Mouse (Mus musculus) embryonic fibroblast, embryonic 13.5 days (primary cell): Measurements from ENCODE around the gene Kat8. TPM values are rescaled to one million over a fixed set of nuclear protein-coding genes. Genes with fewer than 3 reads are reported as not detected.
"Not testable (repeated sequence)": the region's sequence is repeated elsewhere in the genome, so short reads cannot be mapped to it uniquely, and the experiment has no call there.

ENCODE experiments used
- H3K27ac ChIP-seq: 2 replicates; pipeline ENCODE4 v1.5.1; 2012; ENCODE audit warnings: low read length, control low read depth, inconsistent platforms; ENCODE audit not compliant: insufficient read depth
- H3K4me1 ChIP-seq: 2 replicates; pipeline ENCODE4 v1.6.1; 2011; ENCODE audit warnings: low read length; ENCODE audit not compliant: control insufficient read depth, insufficient read depth
- H3K4me3 ChIP-seq: 2 replicates; pipeline ENCODE4 v1.5.1; 2011; ENCODE audit warnings: mild to moderate bottlenecking, control low read depth, low read length; ENCODE audit not compliant: insufficient read depth
- CTCF ChIP-seq: IDR thresholded peaks from 2 replicates; pipeline ENCODE4 v1.5.1; 2011; ENCODE audit warnings: mild to moderate bottlenecking, control low read depth, low read length, moderate library complexity, borderline replicate concordance; ENCODE audit not compliant: insufficient read depth
- POLR2A ChIP-seq: IDR thresholded peaks from 2 replicates; pipeline ENCODE4 v1.6.1; 2011; ENCODE audit warnings: low read depth, mild to moderate bottlenecking, control low read depth, low read length, moderate library complexity
- polyA plus RNA-seq: library from polyadenylated mRNA; stranded (reverse); fragments of >200 nt; gene quantifications from 2 replicates; pipeline ENCODE4 v1.2.4, GENCODE M21; 2011; ENCODE audit warnings: low read depth; ENCODE audit not compliant: missing spikeins, insufficient read length

Gene Kat8
- polyA plus RNA-seq, 1 experiment: 24.5 TPM

GRCm38 (mm10) chr7:127895442-127895841, 16.9 kb upstream of the Kat8 start, which contains the start of the genes Gm21974 and Vkorc1:
Gm21974 (minus strand) TSS chr7:127895454.
Vkorc1 (minus strand) TSS chr7:127895617.
- TF ChIP-seq POLR2A: peak; percentile 91
- TF ChIP-seq CTCF: peak; percentile 73; the same call in 1 of the 2 replicates
- peak within 1 kb of the TSS; percentile 64 for H3K4me3 ChIP-seq
- H3K4me1 ChIP-seq: no peaks in the 10 kb centered on the region
- no peak within 1 kb of the TSS; the same call in 1 of the 2 replicates for H3K27ac ChIP-seq

DNA sequence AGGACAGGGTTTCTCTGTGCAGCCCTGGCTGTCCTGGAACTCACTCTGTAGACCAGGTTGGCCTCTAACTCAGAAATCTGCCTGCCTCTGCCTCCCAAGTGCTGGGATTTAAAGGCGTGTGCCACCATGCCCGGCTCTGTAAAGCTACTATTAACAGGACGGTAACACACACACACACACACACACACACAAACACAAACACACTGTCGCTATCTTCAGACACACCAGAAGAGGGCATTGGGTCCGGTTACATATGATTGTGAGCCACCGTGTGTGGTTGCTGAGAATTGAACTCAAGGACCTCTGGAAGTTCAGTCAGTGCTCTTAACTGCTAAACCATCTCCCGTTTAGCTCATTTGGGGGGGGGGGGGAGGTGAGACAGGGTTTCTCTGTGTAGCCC, 16.4 kb upstream of the Kat8 start:
- H3K27ac ChIP-seq, H3K4me1 ChIP-seq, H3K4me3 ChIP-seq: not testable (repeated sequence)

DNA sequence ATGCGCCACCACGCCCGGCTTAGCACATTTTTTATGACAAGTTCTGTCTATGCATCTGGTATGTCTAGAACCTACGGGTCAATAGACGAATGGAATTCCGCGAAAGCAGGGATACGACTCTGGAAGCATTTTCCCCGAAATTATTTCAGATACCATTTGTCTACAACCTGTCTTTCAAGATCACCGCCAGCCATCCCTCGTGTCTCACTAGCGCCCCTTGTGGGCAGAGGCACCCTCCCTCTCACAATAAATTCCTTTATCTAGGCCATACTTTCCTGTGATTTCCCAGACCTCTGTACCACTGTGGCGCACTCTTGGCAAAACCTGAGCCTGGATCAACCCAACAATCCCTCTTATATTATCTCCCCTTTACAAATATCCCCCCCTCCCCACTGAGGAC, 15.9 kb upstream of the Kat8 start:
- Histone ChIP-seq H3K4me3 (no peak overlapping the region), H3K27ac (no peak overlapping the region), H3K4me1 (no peaks in the 10 kb centered on the region)
- TF ChIP-seq CTCF: peak; percentile 55; the same call in 1 of the 2 replicates
- TF ChIP-seq POLR2A: no peak

- no peak for TF ChIP-seq CTCF
- no peak for TF ChIP-seq POLR2A
- Histone ChIP-seq H3K27ac (no peak overlapping the region), H3K4me3 (no peak overlapping the region), H3K4me1 (no peaks in the 10 kb centered on the region)
Measured at GRCm38 (mm10) chr7:127897542-127897941, 14.8 kb upstream of the Kat8 start.

DNA sequence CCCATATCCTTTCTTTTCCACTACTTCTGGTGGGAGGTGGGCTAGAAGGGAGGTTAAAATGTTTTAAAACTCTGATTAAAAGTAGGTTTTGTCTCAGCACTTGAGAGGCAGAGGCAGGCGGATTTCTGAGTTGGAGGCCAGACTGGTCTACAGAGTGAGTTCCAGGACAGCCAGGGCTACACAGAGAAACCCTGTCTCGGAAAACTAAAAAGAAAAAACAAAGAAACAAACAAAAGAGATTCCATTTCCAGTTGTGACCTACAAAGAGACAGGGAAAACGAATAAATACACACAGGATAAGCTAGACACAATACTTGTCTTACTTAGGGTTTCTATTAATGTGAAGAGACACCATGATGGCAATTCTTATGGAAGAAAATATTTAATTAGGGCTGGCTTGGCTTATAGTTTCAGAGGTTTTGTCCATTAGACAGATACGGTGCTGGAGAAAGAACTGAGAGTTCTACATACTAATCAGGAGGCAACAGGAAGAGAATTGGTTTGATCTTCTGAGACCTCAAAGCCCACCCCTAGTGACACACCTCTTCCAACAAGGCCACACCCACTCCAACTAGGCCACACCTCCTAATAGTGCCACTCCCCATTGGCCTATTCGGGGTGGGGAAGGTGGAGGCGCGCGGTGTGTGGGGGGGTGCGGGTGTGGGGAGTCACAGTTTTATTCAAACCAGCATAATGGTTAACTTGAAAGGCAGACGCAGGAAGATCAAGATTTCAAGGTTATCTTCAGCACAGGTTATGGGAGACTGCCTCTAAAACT, 13.9 kb upstream of the Kat8 start:
- no peaks in the 10 kb centered on the region for H3K4me1 ChIP-seq
- TF ChIP-seq POLR2A: no peak
- no peak for TF ChIP-seq CTCF
- H3K4me3 ChIP-seq: no peak overlapping the region
- H3K27ac ChIP-seq: no peak overlapping the region

DNA sequence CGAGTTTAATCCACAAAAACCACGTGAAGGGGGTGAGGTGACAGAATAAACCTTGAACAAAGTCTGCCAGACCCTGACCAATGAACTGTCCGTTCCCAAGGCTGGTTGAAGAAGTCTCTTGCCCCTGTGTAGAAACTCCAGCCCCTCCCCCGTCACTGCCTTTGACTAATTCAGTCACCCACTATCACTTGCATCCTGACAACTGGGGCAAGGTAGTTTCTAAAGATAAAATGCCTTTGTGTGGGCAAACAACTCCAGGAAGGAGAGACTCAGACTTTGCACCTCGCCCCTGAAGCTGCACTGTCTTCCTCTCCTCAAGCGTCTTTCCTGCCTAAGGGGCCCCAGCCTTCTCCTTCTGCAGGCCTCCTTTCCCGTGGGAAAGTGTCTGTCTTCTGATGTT, 12.3 kb upstream of the Kat8 start:
- no peaks in the 10 kb centered on the region for H3K4me1 ChIP-seq
- H3K27ac ChIP-seq: no peak overlapping the region
- H3K4me3 ChIP-seq: no peak overlapping the region
- no peak for TF ChIP-seq POLR2A
- TF ChIP-seq CTCF: no peak

- no peaks in the 10 kb centered on the region for H3K4me1 ChIP-seq
- TF ChIP-seq POLR2A (no peak), CTCF (no peak)
- H3K4me3 ChIP-seq: no peak overlapping the region
- H3K27ac ChIP-seq: no peak overlapping the region
Measured at GRCm38 (mm10) chr7:127901772-127902171, 10.5 kb upstream of the Kat8 start.

- Histone ChIP-seq H3K4me1 (no peaks in the 10 kb centered on the region), H3K27ac (peak within 1 kb of the TSS; percentile 49; the same call in 1 of the 2 replicates), H3K4me3 (peak within 1 kb of the TSS; percentile 85)
Measured at GRCm38 (mm10) chr7:127903971-127904796, 8.1 kb upstream of the Kat8 start, which contains the start of gene Bckdk. Bckdk (plus strand) TSS chr7:127904082.

DNA sequence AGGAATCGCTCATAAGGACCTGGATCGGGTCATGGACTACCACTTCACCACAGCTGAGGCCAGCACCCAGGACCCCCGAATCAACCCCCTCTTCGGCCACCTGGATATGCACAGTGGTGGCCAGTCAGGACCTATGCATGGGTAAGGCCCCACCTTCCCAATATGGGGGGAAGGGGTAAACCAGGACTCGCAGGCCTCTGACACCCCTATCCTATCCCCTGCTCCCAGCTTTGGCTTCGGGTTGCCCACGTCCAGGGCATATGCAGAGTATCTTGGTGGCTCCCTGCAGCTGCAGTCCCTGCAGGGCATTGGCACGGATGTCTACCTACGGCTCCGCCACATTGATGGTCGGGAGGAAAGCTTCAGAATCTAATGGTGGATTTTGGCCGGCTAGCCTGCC, 4.4 kb upstream of the Kat8 start:
- Histone ChIP-seq H3K4me3 (no peak overlapping the region), H3K27ac (no peak overlapping the region), H3K4me1 (no peaks in the 10 kb centered on the region)
- no peak for TF ChIP-seq CTCF
- TF ChIP-seq POLR2A: no peak

More at GRCm38 (mm10) chr7:127903971-127904796, 8.1 kb upstream of the Kat8 start, which contains the start of gene Bckdk:
- TF ChIP-seq POLR2A (peak; percentile 83), CTCF (no peak)

DNA sequence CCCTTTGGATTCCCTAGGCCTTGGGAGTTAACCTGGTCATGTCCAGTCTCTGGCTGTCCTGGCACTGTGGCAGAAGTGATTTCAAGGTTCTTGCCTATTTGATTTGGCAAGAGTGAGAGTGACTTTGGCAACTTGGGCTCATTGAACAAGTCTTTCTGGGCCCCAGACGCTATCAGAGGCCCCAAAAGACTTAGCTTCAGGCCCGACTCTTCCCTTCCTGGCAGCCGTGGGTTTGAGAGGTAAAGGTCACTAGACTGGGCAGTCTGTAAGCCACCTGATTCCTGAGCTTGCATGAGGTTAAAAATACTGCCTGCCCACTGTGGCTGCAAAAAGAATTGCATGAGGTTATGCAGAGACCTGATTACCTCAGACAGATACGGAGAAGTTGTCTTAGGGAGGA, 3.7 kb upstream of the Kat8 start:
- no peak for TF ChIP-seq POLR2A
- TF ChIP-seq CTCF: no peak
- Histone ChIP-seq H3K27ac (no peak overlapping the region), H3K4me1 (no peaks in the 10 kb centered on the region), H3K4me3 (no peak overlapping the region)
